Mouse (Mus musculus) midbrain, postnatal 0 days (tissue): ENCODE data around the gene Il27ra. TPM values are rescaled to one million over a fixed set of nuclear protein-coding genes. Genes with fewer than 3 reads are reported as not detected.

Experiments used
- ATAC-seq: fragments of 200-750 bp; cut with Nextera tagmentation; 2 replicates; pipeline ENCODE4 v1.8.0; 2017; ENCODE audit warnings: moderate number of reproducible peaks, mild to moderate bottlenecking, moderate TSS enrichment, moderate library complexity; ENCODE audit not compliant: low FRiP score
- DNase-seq: peaks from one replicate; pipeline ENCODE4 v3.0.0-alpha.2; 2015; ENCODE audit warnings: low spot score
- H3K27ac ChIP-seq: fragments of 300-500 bp; sonication (generic); 2 replicates; pipeline ENCODE4 v1.5.1; 2014; ENCODE audit warnings: low read depth, mild to moderate bottlenecking, low read length, mixed read lengths
- H3K27me3 ChIP-seq: fragments of 300-500 bp; sonication (generic); 2 replicates; pipeline ENCODE4 v1.6.1; 2014; ENCODE audit warnings: low read length, control low read depth, mixed read lengths; ENCODE audit not compliant: insufficient read depth
- H3K36me3 ChIP-seq: fragments of 300-500 bp; sonication (generic); 2 replicates; pipeline ENCODE4 v1.6.1; 2014; ENCODE audit warnings: low read length, control low read depth, mixed read lengths; ENCODE audit not compliant: insufficient read depth
- H3K4me1 ChIP-seq: fragments of 300-500 bp; sonication (generic); 2 replicates; pipeline ENCODE4 v1.6.1; 2014; ENCODE audit warnings: mild to moderate bottlenecking, control low read depth, antibody characterized with exemption, low read length, mixed read lengths; ENCODE audit not compliant: insufficient read depth
- H3K4me2 ChIP-seq: fragments of 300-500 bp; sonication (generic); 2 replicates; pipeline ENCODE4 v1.6.1; 2014; ENCODE audit warnings: low read depth, mild to moderate bottlenecking, low read length, mixed read lengths; ENCODE audit not compliant: poor library complexity, severe bottlenecking
- H3K4me3 ChIP-seq: fragments of 300-500 bp; sonication (generic); 2 replicates; pipeline ENCODE4 v1.5.1; 2014; ENCODE audit warnings: low read depth, mild to moderate bottlenecking, low read length, moderate library complexity
- H3K9ac ChIP-seq: fragments of 300-500 bp; sonication (generic); replicated peaks from 2 replicates; pipeline ENCODE4 v1.6.1; 2014; ENCODE audit warnings: mild to moderate bottlenecking, low read length, moderate library complexity, mixed read lengths; ENCODE audit not compliant: poor library complexity, severe bottlenecking
- H3K9me3 ChIP-seq: fragments of 300-500 bp; sonication (generic); 2 replicates; pipeline ENCODE4 v1.6.1; 2016; ENCODE audit warnings: low read length, control low read depth
- CTCF ChIP-seq: IDR thresholded peaks from 2 replicates; pipeline ENCODE4 v1.5.1; 2016; ENCODE audit warnings: antibody characterized with exemption, mild to moderate bottlenecking
- WGBS: fragments of 180-500 bp; shearing (Covaris S2); extraction: QIAGEN DNeasy Blood & Tissue Kit; methylation state at CpG from one replicate; pipeline ENCODE4 v1.1.7; 2014; 5-methylcytosine and 5-hydroxymethylcytosine counted together
- polyA plus RNA-seq: library from polyadenylated mRNA; unstranded; fragments of >200 nt; fragmentation: Nextera tagmentation; extraction: Ambion mirVana; gene quantifications from 2 replicates; pipeline ENCODE4 v1.2.1, GENCODE M21; 2015
- total RNA-seq: library from RNA; depleted of rRNA; stranded (reverse); fragments of >200 nt; gene quantifications from 2 replicates; pipeline ENCODE4 v1.2.3, GENCODE M21; 2014

Il27ra gene
- total and polyA plus RNA-seq, 2 experiments from 2014 or later = 0.21 to 0.71 TPM

DNA sequence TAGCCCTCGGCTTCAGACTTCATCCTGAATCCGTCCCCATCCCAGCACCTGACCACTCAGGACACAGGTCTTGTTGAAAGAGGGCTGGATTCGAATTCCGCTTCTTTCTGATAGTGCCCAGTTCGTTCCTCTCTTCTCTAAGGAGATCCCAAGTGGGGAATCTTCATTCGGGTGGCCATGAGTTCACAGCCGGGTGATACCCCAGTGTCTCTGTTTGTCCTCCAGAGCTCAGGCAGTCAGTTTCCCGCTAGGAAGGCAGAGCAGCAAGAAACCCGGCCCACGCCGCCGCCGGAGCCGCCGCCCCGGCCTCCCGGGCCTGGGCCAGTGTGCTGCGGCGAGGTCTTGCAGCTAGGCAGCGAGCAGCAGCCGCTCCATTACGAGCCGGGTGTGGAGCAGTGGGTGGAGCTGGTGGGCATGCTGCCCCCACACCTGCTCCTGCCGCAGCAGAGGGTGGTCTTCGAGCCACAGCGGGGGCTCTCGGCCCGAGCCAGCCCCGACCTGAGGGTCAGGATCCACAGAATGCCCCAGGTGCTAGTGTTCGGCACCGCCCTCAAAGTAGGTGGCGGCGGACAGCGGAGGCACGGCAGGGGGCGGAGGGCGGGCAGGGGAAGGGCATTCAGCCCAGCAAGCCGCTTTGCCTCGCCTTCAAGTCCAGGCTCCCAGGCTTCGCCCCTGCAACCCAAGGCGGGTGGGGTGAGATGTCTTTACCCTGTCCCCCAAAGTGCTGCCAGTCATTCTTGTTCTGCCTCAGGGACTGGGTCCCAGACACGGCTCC, 42.1 kb upstream of the Il27ra start:
- no peak overlapping the region for H3K9ac ChIP-seq

DNA sequence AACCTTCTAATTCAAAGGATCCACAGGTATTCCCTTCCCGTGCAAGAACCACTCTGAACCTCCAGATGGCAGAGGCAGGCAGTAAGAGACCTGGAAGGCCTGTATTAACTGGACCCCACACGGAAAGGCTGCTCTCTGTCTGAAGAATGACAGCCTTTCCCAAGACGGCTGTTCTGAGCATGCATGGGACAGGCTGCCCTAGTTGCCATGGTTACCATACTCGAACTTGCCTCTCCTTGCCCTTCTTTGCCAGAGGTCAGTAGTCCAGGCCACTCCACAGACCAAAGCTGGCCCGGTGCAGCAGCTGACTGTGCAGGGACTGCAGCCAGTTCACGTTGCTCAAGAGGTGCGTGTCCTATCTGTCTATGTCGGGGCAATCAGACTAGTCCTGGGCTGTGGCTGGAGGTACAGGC, 41.4 kb upstream of the Il27ra start:
- 20% methylated on average over 8 of the region's 8 CpGs for WGBS
- ATAC-seq (peak; percentile 52), DNase-seq (peak; percentile 71)
- Histone ChIP-seq H3K4me3 (no peak overlapping the region), H3K4me1 (no peaks in the 10 kb centered on the region), H3K36me3 (peaks cover 83% of the 10 kb centered on the region), H3K27ac (no peak overlapping the region), H3K27me3 (no peaks in the 10 kb centered on the region), H3K4me2 (no peak overlapping the region), H3K9ac (no peak overlapping the region), H3K9me3 (no peaks in the 10 kb centered on the region)
- peak; percentile 70 for TF ChIP-seq CTCF

More for the DNA sequence above, 42.1 kb upstream of the Il27ra start:
- no peak overlapping the region for H3K4me2 ChIP-seq
- ATAC-seq = no peak
- H3K4me3 ChIP-seq = no peak overlapping the region
- no peak for TF ChIP-seq CTCF
- 34% methylated on average over 42 of the region's 42 CpGs for WGBS
- H3K27ac ChIP-seq = no peak overlapping the region
- H3K4me1 ChIP-seq = no peaks in the 10 kb centered on the region
- H3K9me3 ChIP-seq = no peaks in the 10 kb centered on the region
- H3K36me3 ChIP-seq = peaks cover 82% of the 10 kb centered on the region
- DNase-seq = no peak
- H3K27me3 ChIP-seq = no peaks in the 10 kb centered on the region

DNA sequence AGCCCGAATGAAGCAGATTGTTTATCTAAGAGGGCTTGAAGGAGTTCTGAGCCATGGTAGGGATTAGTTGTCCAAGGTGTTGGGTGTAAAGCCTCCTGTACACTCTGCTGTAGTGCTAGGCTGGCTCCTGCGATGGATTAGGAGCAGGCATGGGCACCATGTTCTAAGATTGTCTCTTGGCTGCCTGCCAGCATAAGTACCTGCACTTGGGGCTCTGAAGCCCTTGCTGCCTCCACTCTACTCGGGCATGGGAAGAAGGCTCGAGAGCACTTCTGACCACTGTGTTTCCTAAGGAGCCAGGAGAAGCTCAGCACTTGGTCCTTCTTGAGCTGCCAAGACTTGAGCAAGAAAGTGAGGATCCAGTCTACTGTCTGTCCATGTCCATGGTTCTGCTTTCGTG, 36.8 kb upstream of the Il27ra start:
- ATAC-seq (no peak), DNase-seq (no peak)
- Histone ChIP-seq H3K27ac (no peak overlapping the region), H3K9me3 (no peaks in the 10 kb centered on the region), H3K9ac (no peak overlapping the region), H3K4me3 (no peak overlapping the region), H3K27me3 (no peaks in the 10 kb centered on the region), H3K4me2 (no peak overlapping the region), H3K4me1 (no peaks in the 10 kb centered on the region), H3K36me3 (peaks cover 70% of the 10 kb centered on the region)
- TF ChIP-seq CTCF = no peak
- 84% methylated on average over 5 of the region's 5 CpGs for WGBS

DNA sequence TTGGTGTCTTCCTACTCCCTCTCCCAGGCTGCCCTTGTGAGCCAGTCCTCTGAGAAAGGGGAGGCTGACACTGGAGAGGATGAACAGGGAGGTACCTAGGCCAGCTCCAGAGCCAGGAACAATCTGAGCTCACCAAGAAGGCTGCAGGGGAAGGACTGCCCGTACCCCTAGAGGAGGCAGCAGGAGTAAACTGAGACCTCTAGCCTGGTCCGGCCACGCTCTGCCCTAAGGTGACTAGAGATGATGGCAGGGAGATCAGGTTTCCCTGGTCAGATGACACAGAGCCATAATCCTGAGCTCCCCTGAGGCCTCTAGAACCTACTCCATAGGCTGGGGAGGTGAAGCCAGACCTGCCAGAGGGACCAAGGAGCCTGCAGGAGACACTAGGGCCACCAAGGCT, 34.5 kb upstream of the Il27ra start:
- 88% methylated on average over 3 of the region's 3 CpGs for WGBS
- ATAC-seq (no peak), DNase-seq (no peak)
- Histone ChIP-seq H3K27ac (no peak overlapping the region), H3K4me1 (peaks cover 8% of the 10 kb centered on the region; the same call in 1 of the 2 replicates), H3K4me3 (no peak overlapping the region), H3K9me3 (no peaks in the 10 kb centered on the region), H3K4me2 (no peak overlapping the region), H3K9ac (no peak overlapping the region), H3K36me3 (peaks cover 51% of the 10 kb centered on the region), H3K27me3 (no peaks in the 10 kb centered on the region)
- TF ChIP-seq CTCF = no peak

DNA sequence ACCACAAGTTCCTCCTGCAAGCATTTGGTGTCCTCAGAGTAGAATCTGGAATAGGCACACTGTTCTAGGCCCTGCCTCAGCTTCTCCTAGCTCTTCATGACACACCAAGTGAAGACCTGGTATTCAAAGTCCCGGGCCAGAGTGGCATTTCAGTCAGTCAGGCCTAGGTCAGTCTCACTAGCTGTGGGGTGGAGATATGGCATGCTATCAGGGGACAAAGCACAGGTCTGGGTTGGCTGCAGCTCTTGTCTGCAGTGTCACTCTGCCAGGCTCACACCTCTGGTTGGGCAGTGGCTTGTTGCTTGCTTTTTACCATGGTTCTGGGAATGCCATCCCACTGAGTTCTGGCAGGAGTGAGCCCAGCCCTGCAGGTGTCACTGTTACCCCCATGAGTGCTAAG, 34.0 kb upstream of the Il27ra start:
- Histone ChIP-seq H3K4me3 (no peak overlapping the region), H3K9ac (no peak overlapping the region), H3K36me3 (peaks cover 50% of the 10 kb centered on the region), H3K4me1 (peaks cover 8% of the 10 kb centered on the region; the same call in 1 of the 2 replicates), H3K4me2 (no peak overlapping the region), H3K27ac (no peak overlapping the region), H3K27me3 (no peaks in the 10 kb centered on the region), H3K9me3 (no peaks in the 10 kb centered on the region)
- no peak for DNase-seq
- ATAC-seq = no peak
- no peak for TF ChIP-seq CTCF
- 95% methylated on average over 1 of the region's 1 CpGs for WGBS

DNA sequence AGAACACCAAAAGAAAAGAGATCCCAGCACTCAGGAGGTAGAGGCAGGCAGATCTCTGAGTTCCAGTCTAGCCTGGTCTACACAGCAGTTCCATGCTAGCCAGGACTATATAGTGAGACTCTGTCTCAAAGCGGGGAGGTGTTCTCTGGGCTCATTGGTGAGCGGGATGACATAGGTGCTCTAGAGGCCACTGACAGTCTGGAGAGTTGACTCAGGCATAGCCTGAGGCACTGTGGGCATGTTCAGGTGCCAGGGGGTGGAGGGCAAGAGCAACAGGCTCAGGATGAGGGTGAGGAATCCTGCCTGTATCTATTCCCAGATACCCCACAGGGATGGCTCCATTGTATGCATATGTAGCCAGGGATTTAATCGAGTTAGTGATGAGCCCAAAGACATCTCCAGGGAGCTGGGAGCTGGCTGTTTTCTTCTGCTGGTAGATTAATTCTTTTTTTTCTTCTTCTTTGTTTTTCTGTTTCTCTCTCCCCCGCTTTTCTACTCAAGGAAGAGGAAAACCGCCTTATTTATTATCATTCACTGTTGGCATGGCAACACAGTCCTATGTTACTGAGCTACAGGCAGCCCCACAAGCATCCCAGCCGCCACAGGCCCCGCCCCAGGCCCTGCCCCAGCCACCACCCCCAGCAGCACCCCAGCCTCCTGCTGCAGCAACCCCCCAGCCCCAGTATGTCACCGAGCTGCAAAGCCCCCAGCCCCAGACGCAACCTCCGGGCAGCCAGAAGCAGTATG, 31.0 kb upstream of the Il27ra start:
- WGBS = 34% methylated on average over 9 of the region's 10 CpGs
- Histone ChIP-seq H3K4me1 (peaks cover 8% of the 10 kb centered on the region; the same call in 1 of the 2 replicates), H3K27me3 (no peaks in the 10 kb centered on the region), H3K4me3 (no peak overlapping the region), H3K9ac (0 out of 2 replicates have a peak overlapping the region, but pooled peaks have one; percentile 8), H3K27ac (peak overlapping the region; percentile 55; the same call in 1 of the 2 replicates), H3K36me3 (peaks cover 26% of the 10 kb centered on the region), H3K4me2 (peak overlapping the region; percentile 20; the same call in 1 of the 2 replicates), H3K9me3 (no peaks in the 10 kb centered on the region)
- peak; percentile 32 for DNase-seq
- TF ChIP-seq CTCF = no peak
- no peak for ATAC-seq
